ENCODE assay signal across 28 mouse cellular contexts in the genomic region with DNA sequence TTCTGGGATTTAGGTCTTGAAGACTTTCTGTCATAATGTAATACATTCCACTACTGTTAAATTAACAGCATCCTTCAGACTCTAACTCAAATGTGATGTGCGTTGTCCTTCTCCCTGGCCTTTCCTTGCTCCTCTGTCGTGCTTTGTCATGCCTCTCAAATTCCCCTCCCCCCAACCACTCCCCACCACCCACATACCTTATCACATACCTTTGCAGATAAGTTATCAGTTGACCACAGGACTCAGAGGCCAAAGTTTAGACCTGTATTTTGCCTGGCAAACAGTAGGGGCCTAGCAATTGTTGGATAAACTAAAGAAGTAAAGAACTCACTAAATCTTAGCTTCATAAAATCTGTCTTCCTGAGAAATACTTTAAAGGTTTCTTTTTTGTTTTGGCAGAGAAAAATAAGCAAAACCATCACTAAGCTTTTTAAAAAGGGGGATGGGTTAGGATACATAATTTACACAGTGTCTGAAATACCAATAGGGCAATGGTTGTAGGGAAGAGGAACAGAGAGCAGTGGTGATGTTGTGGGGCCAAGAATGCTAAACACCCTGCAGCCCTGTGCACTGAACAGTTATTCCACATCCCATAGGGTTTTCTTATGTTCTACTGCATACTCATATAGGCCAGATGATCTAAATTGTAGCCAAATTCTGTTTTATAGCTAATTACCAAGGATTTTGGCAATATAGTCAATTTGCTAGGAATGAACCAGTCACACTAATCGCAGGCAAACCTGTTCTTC. TPM values are rescaled to one million over a fixed set of nuclear protein-coding genes. Genes with fewer than 3 reads are reported as not detected.
DNase-seq lines count a peak whose midpoint lies in the region; ATAC-seq and TF ChIP-seq lines count a peak whose summit lies in the region.
"Had no signal": no experiment of that assay in that cellular context is flagged by ENCODE, and none has a peak within 500 bp of the region (broad histone marks: within the 10 kb centered on the region; RNA-seq: fewer than 3 reads in every experiment).

No protein-coding gene starts in this region.

- H3K27me3 ChIP-seq in forebrain, embryonic 15.5 days, result no peaks in the 10 kb centered on the region
- no peaks in the 10 kb centered on the region for H3K27me3 ChIP-seq in forebrain, embryonic 10.5 days (ENCODE audit: poor library complexity, severe bottlenecking)
- H3K27me3 ChIP-seq in intestine, embryonic 16.5 days (replicated peaks; ENCODE audit: control insufficient read depth, insufficient read depth, low read length), result no peaks in the 10 kb centered on the region
- H3K27me3 ChIP-seq in liver, embryonic 13.5 days, result no peaks in the 10 kb centered on the region
- H3K27me3 ChIP-seq: embryonic facial prominence, embryonic 15.5 days; heart, embryonic 15.5 days; hindbrain, embryonic 13.5 days; kidney, embryonic 15.5 days had no signal

- 0 out of 2 replicates have a peak, but pooled peaks have one; percentile 35 for ATAC-seq in forebrain, embryonic 15.5 days (replicated peaks)
- ATAC-seq in intestine, embryonic 16.5 days, result peak; percentile 90
- ATAC-seq in liver, embryonic 13.5 days (ENCODE audit: low read depth), result peak; percentile 74
- ATAC-seq: CD4-positive, CD25-positive, alpha-beta regulatory T cell, adult 4 months; midbrain, embryonic 16.5 days had no signal

- H3K27ac ChIP-seq in forebrain, embryonic 15.5 days (replicated peaks), result no peak overlapping the region
- no peak overlapping the region for H3K27ac ChIP-seq in forebrain, embryonic 10.5 days
- H3K27ac ChIP-seq in intestine, embryonic 16.5 days (ENCODE audit: low read length), result no peak overlapping the region
- no peak overlapping the region for H3K27ac ChIP-seq in liver, embryonic 13.5 days
- H3K27ac ChIP-seq in layer of hippocampus, adult 2 months, result no peak overlapping the region
- H3K27ac ChIP-seq: embryonic facial prominence, embryonic 10.5 days; embryonic facial prominence, embryonic 15.5 days; heart, embryonic 10.5 days; heart, embryonic 15.5 days; hindbrain, embryonic 13.5 days; kidney, embryonic 15.5 days had no signal

- intact Hi-C loops in heart, postnatal 36 days (cut with DNase I), result no loop called here

- H3K4me1 ChIP-seq in forebrain, embryonic 15.5 days, result peaks cover 8% of the 10 kb centered on the region; the same call in 1 of the 2 replicates
- H3K4me1 ChIP-seq in forebrain, embryonic 10.5 days, result no peaks in the 10 kb centered on the region
- peaks cover 3% of the 10 kb centered on the region; the same call in 1 of the 2 replicates for H3K4me1 ChIP-seq in intestine, embryonic 16.5 days (ENCODE audit: control insufficient read depth, insufficient read depth, low read length)
- 0 out of 2 replicates have a peak, but pooled peaks cover 2% of the 10 kb centered on the region for H3K4me1 ChIP-seq in liver, embryonic 13.5 days (replicated peaks)
- H3K4me1 ChIP-seq: heart, embryonic 15.5 days had no signal

- no peak overlapping the region for H3K9ac ChIP-seq in forebrain, embryonic 15.5 days (replicated peaks)
- H3K9ac ChIP-seq in intestine, embryonic 16.5 days (ENCODE audit: low read depth, low read length), result no peak overlapping the region
- H3K9ac ChIP-seq in liver, embryonic 13.5 days, result no peak overlapping the region
- H3K9ac ChIP-seq: embryonic facial prominence, embryonic 15.5 days; heart, embryonic 15.5 days; hindbrain, embryonic 13.5 days; kidney, embryonic 15.5 days; lung, embryonic 14.5 days had no signal

- no peak for DNase-seq in forebrain, embryonic 10.5 days (ENCODE audit: extremely low spot score, low spot score)
- no peak for DNase-seq in liver, embryonic 13.5 days
- DNase-seq in yolk sac, embryonic 10.5 days (ENCODE audit: low spot score), result peak; percentile 82
- no peak for DNase-seq in layer of hippocampus, adult 2 months (ENCODE audit: low spot score in 2 of 2)
- DNase-seq in heart, postnatal 36 days, result no peak
- DNase-seq: adrenal gland, postnatal 14 days; cerebellum, adult 11-12 months; cerebellum, postnatal 14 days; gastrocnemius, postnatal 25 days; heart, adult 11 months; kidney, adult 18-20 months; kidney, postnatal 25 days; left cerebral cortex, postnatal 4 days; lung, embryonic 14.5 days; right cerebral cortex, postnatal 25 days; thymus, postnatal 14 days had no signal

- H3K9me3 ChIP-seq in forebrain, embryonic 15.5 days, result no peaks in the 10 kb centered on the region
- no peaks in the 10 kb centered on the region for H3K9me3 ChIP-seq in forebrain, embryonic 10.5 days
- no peaks in the 10 kb centered on the region for H3K9me3 ChIP-seq in intestine, embryonic 16.5 days (ENCODE audit: control insufficient read depth, low read length)
- no peaks in the 10 kb centered on the region for H3K9me3 ChIP-seq in liver, embryonic 13.5 days (replicated peaks)
- H3K9me3 ChIP-seq: embryonic facial prominence, embryonic 10.5 days; embryonic facial prominence, embryonic 15.5 days; heart, embryonic 10.5 days; heart, embryonic 15.5 days; hindbrain, embryonic 13.5 days; kidney, embryonic 15.5 days had no signal

- TF ChIP-seq CTCF in layer of hippocampus, adult 2 months (conservative IDR thresholded peaks at IDR 0.05), result no peak

- 77% methylated on average over 3 of the region's 3 CpGs for WGBS in forebrain, embryonic 15.5 days
- WGBS in forebrain, embryonic 10.5 days, result 69% methylated on average over 3 of the region's 3 CpGs
- WGBS in intestine, embryonic 16.5 days, result 57% methylated on average over 3 of the region's 3 CpGs
- WGBS in liver, embryonic 13.5 days (ENCODE audit: insufficient replicate concordance), result 45% methylated on average over 3 of the region's 3 CpGs

- H3K4me3 ChIP-seq in forebrain, embryonic 15.5 days, result no peak overlapping the region
- no peak overlapping the region for H3K4me3 ChIP-seq in forebrain, embryonic 10.5 days
- H3K4me3 ChIP-seq in intestine, embryonic 16.5 days (ENCODE audit: low read length), result no peak overlapping the region
- no peak overlapping the region for H3K4me3 ChIP-seq in liver, embryonic 13.5 days (replicated peaks)
- no peak overlapping the region for H3K4me3 ChIP-seq in layer of hippocampus, adult 2 months
- H3K4me3 ChIP-seq: embryonic facial prominence, embryonic 10.5 days; embryonic facial prominence, embryonic 15.5 days; heart, embryonic 10.5 days; heart, embryonic 15.5 days; hindbrain, embryonic 13.5 days; kidney, embryonic 15.5 days had no signal

- H3K4me2 ChIP-seq in forebrain, embryonic 15.5 days (replicated peaks), result no peak overlapping the region
- H3K4me2 ChIP-seq in intestine, embryonic 16.5 days (ENCODE audit: low read depth, low read length), result no peak overlapping the region
- H3K4me2 ChIP-seq in liver, embryonic 13.5 days, result no peak overlapping the region
- H3K4me2 ChIP-seq: embryonic facial prominence, embryonic 15.5 days; heart, embryonic 15.5 days; hindbrain, embryonic 13.5 days; kidney, embryonic 15.5 days; lung, embryonic 14.5 days; midbrain, embryonic 11.5 days had no signal

- H3K36me3 ChIP-seq in forebrain, embryonic 15.5 days, result no peaks in the 10 kb centered on the region
- no peaks in the 10 kb centered on the region for H3K36me3 ChIP-seq in forebrain, embryonic 10.5 days (replicated peaks)
- H3K36me3 ChIP-seq in intestine, embryonic 16.5 days (ENCODE audit: control insufficient read depth, insufficient read depth, low read length), result no peaks in the 10 kb centered on the region
- H3K36me3 ChIP-seq in liver, embryonic 13.5 days, result no peaks in the 10 kb centered on the region
- H3K36me3 ChIP-seq: embryonic facial prominence, embryonic 10.5 days; embryonic facial prominence, embryonic 15.5 days; heart, embryonic 10.5 days; heart, embryonic 15.5 days; hindbrain, embryonic 13.5 days; kidney, embryonic 15.5 days had no signal

RNA-seq across cellular contexts. Expression of a gene that starts 28.5 kb away (rescaled TPM):
- polyA plus RNA-seq in forebrain, embryonic 15.5 days (2015; fragmentation: Nextera tagmentation; extraction: Ambion mirVana), result 27.9 and 30.4 TPM in 2 replicates
- polyA plus RNA-seq in forebrain, embryonic 10.5 days (2016; fragmentation: Nextera tagmentation; extraction: Ambion mirVana), result 2.5 and 2.6 TPM in 2 replicates
- polyA plus RNA-seq in intestine, embryonic 16.5 days (2015; fragmentation: Nextera tagmentation; extraction: Ambion mirVana), result 4.7 and 5.2 TPM in 2 replicates
- polyA plus RNA-seq in liver, embryonic 13.5 days (2015; fragmentation: Nextera tagmentation; extraction: Ambion mirVana), result 1.2 and 1.4 TPM in 2 replicates
- total RNA-seq in layer of hippocampus, adult 2 months (2021), result 10 to 100 TPM; 78.5 to 79.1 TPM
- total RNA-seq in heart, postnatal 36 days (2021), result 1 to 10 TPM; 5.2 to 10.0 TPM
- total RNA-seq: neutrophil, adult 5-6 weeks had no signal

Comparison
In these comparisons a context has a peak if more than half of its experiments do, and no peak if none do; other contexts are left out.
1. ATAC-seq: peak in every context shown above with its lines; median percentile 90 in intestine, embryonic 16.5 days; 74 in liver, embryonic 13.5 days; 35 in forebrain, embryonic 15.5 days.